In the genomic region with DNA sequence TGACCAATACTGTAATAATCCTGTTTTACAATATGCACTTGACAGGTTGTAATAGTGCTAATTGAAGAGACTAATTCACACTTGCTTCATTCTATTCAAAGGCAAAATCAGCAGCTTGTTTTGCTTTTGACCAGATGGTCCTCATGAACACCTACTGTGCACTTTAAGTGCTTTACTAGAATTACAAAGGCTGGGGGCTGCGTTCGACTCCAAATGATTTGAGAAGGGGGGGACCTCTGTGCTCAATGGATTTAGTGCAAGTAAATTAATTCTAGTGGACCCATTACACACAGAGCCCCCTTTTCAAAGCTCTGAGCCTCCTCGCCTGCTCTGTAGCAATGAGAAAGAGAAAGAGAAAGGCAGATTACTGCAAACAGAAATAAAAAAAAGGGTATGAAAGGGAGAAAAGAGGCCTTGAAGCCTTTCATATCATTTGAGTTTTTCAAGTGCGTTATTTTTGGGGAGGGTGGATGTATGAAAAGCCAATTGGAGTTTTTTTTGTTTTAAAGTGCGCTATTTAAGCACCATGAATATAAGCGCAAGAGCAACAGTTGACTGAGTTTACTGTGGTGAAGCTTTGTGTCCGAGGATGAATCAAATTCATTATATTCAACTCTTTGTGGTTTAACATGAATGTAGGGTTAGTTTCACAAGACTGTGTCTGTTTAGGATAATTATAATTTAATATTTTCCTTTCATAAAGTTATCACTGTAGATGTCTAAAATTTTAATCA, we compare ENCODE assay signal across 9 mouse cellular contexts.
A peak's percentile ranks its signal among the peaks of the same experiment; 100 is the strongest.
DNase-seq lines count a peak whose midpoint lies in the region; ATAC-seq and TF ChIP-seq lines count a peak whose summit lies in the region.
"Had no signal": no experiment of that assay in that cellular context is flagged by ENCODE, and none has a peak within 500 bp of the region (broad histone marks: within the 10 kb centered on the region; RNA-seq: fewer than 3 reads in every experiment).

No protein-coding gene starts in this region.

- no peaks in the 10 kb centered on the region for H3K36me3 ChIP-seq in hindbrain, embryonic 15.5 days
- H3K36me3 ChIP-seq in neural tube, embryonic 12.5 days = no peaks in the 10 kb centered on the region
- no peaks in the 10 kb centered on the region for H3K36me3 ChIP-seq in heart, embryonic 10.5 days

- no peak overlapping the region for H3K9ac ChIP-seq in hindbrain, embryonic 15.5 days
- no peak overlapping the region for H3K9ac ChIP-seq in neural tube, embryonic 12.5 days
- H3K9ac ChIP-seq: liver, embryonic 14.5 days had no signal

- no peaks in the 10 kb centered on the region for H3K27me3 ChIP-seq in cerebellum, adult 2 months (ENCODE audit: control insufficient read depth, insufficient read depth, low read length)
- H3K27me3 ChIP-seq in hindbrain, embryonic 15.5 days = no peaks in the 10 kb centered on the region
- no peaks in the 10 kb centered on the region for H3K27me3 ChIP-seq in neural tube, embryonic 12.5 days (replicated peaks)
- H3K27me3 ChIP-seq in heart, embryonic 10.5 days (ENCODE audit: insufficient read depth, poor library complexity, severe bottlenecking) = no peaks in the 10 kb centered on the region

- H3K4me2 ChIP-seq in hindbrain, embryonic 15.5 days = no peak overlapping the region
- peak overlapping the region; percentile 36; the same call in 1 of the 2 replicates for H3K4me2 ChIP-seq in neural tube, embryonic 12.5 days (replicated peaks)

- DNase-seq in cerebellum, adult 2 months = peak; percentile 16 to 64
- DNase-seq in embryo, embryonic 11 days = peak; percentile 72
- no peak for DNase-seq in heart, embryonic 10.5 days (ENCODE audit: low spot score)
- no peak for DNase-seq in lung, postnatal 25 days (ENCODE audit: low spot score)
- DNase-seq in gastrocnemius, adult 8-10 months (ENCODE audit: low spot score in 2 of 2) = no peak

- H3K27ac ChIP-seq in cerebellum, adult 2 months (ENCODE audit: insufficient read depth, low read length) = no peak overlapping the region
- no peak overlapping the region for H3K27ac ChIP-seq in hindbrain, embryonic 15.5 days (replicated peaks)
- no peak overlapping the region for H3K27ac ChIP-seq in neural tube, embryonic 12.5 days
- no peak overlapping the region for H3K27ac ChIP-seq in heart, embryonic 10.5 days
- H3K27ac ChIP-seq: liver, embryonic 14.5 days had no signal

- H3K4me3 ChIP-seq in cerebellum, adult 2 months (replicated peaks; ENCODE audit: insufficient read depth, low read depth, low read length) = no peak overlapping the region
- no peak overlapping the region for H3K4me3 ChIP-seq in hindbrain, embryonic 15.5 days
- no peak overlapping the region for H3K4me3 ChIP-seq in neural tube, embryonic 12.5 days
- H3K4me3 ChIP-seq in heart, embryonic 10.5 days = no peak overlapping the region
- H3K4me3 ChIP-seq: myocyte had no signal

- H3K4me1 ChIP-seq in cerebellum, adult 2 months (ENCODE audit: control insufficient read depth, insufficient read depth, low read length) = no peaks in the 10 kb centered on the region
- no peaks in the 10 kb centered on the region; the same call in 1 of the 2 replicates for H3K4me1 ChIP-seq in hindbrain, embryonic 15.5 days (replicated peaks)
- H3K4me1 ChIP-seq in neural tube, embryonic 12.5 days = no peaks in the 10 kb centered on the region
- H3K4me1 ChIP-seq in heart, embryonic 10.5 days = no peaks in the 10 kb centered on the region

- 56% methylated on average over 7 of the region's 7 CpGs for WGBS in cerebellum, adult 2 months
- 21% methylated on average over 7 of the region's 7 CpGs for WGBS in hindbrain, embryonic 15.5 days
- WGBS in neural tube, embryonic 12.5 days = 12% methylated on average over 7 of the region's 7 CpGs
- 60% methylated on average over 7 of the region's 7 CpGs for WGBS in heart, embryonic 10.5 days

- peak; percentile 63; the same call in 1 of the 2 replicates for ATAC-seq in hindbrain, embryonic 15.5 days (ENCODE audit: low FRiP score, low read depth)
- peak; percentile 88 for ATAC-seq in neural tube, embryonic 12.5 days (ENCODE audit: low FRiP score, low read depth)

- no peak for TF ChIP-seq POLR2A in cerebellum, adult 2 months (IDR thresholded peaks at IDR 0.05; ENCODE audit: borderline replicate concordance, insufficient read depth, low read length)

- H3K9me3 ChIP-seq in hindbrain, embryonic 15.5 days = no peaks in the 10 kb centered on the region
- no peaks in the 10 kb centered on the region for H3K9me3 ChIP-seq in neural tube, embryonic 12.5 days
- no peaks in the 10 kb centered on the region for H3K9me3 ChIP-seq in heart, embryonic 10.5 days

- no peak for TF ChIP-seq CTCF in cerebellum, adult 2 months (IDR thresholded peaks at IDR 0.05; ENCODE audit: borderline replicate concordance, insufficient read depth, low read depth, low read length)

Comparison
In these comparisons a context has a peak if more than half of its experiments do, and no peak if none do; other contexts are left out.
1. DNase-seq: peak in cerebellum, adult 2 months (2 of 2) and embryo, embryonic 11 days (single experiment); none in heart, embryonic 10.5 days (single experiment), lung, postnatal 25 days (single experiment) and gastrocnemius, adult 8-10 months (0 of 2).